Mouse (Mus musculus) erythroblast, embryonic 14.5 days (primary cell): ENCODE data around the gene Cyp2c70.

Experiments
- GATA1 ChIP-seq: IDR thresholded peaks from 2 replicates; pipeline ENCODE4 v1.6.1; 2012; ENCODE audit warnings: low read length, inconsistent platforms, mixed read lengths
- TAL1 ChIP-seq: IDR thresholded peaks from 3 replicates; pipeline ENCODE4 v1.6.1; 2012; ENCODE audit warnings: low read length, inconsistent platforms, mixed read lengths

DNA sequence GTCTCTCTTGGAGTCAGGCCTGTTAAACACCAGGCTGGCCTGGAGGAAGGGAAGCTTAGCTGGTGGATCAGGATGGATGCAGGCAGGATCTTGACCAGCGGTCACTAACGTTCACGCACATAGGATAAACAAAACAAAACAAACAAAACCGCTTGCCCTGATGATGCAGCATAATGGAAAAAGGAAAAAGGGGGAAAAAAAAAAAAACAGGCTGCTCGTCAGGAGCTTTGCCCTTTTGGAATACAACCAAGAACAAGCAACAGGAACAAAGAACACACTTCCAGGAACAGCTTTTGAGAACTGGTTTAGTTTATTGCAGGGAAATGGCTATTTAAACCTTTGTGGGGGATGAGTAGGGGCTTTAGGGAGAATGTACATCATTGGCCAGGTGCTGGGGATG is 33.7 kb upstream of the Cyp2c70 start:
- TF ChIP-seq TAL1 (no peak), GATA1 (no peak)
